Mouse (Mus musculus) forebrain, embryonic 15.5 days (tissue): ENCODE measurements around the gene Tubb4b. TPM values are rescaled to one million over a fixed set of nuclear protein-coding genes. Genes with fewer than 3 reads are reported as not detected.

Source experiments
- ATAC-seq: fragments of 200-750 bp; cut with Nextera tagmentation; replicated peaks from 2 replicates; pipeline ENCODE4 v1.8.0; 2017; ENCODE audit warnings: mild to moderate bottlenecking, moderate TSS enrichment, moderate library complexity
- H3K27ac ChIP-seq: fragments of 300-500 bp; sonication (generic); replicated peaks from 2 replicates; pipeline ENCODE4 v1.5.1; 2015; ENCODE audit warnings: mild to moderate bottlenecking, inconsistent platforms
- H3K27me3 ChIP-seq: fragments of 300-500 bp; sonication (generic); 2 replicates; pipeline ENCODE4 v1.6.1; 2015; ENCODE audit warnings: inconsistent platforms
- H3K36me3 ChIP-seq: fragments of 300-500 bp; sonication (generic); 2 replicates; pipeline ENCODE4 v1.6.1; 2015; ENCODE audit warnings: mild to moderate bottlenecking, inconsistent platforms
- H3K4me1 ChIP-seq: fragments of 300-500 bp; sonication (generic); 2 replicates; pipeline ENCODE4 v1.6.1; 2015; ENCODE audit warnings: inconsistent platforms
- H3K4me2 ChIP-seq: fragments of 300-500 bp; sonication (generic); replicated peaks from 2 replicates; pipeline ENCODE4 v1.6.1; 2015; ENCODE audit warnings: mild to moderate bottlenecking, inconsistent platforms
- H3K4me3 ChIP-seq: fragments of 300-500 bp; sonication (generic); 2 replicates; pipeline ENCODE4 v1.5.1; 2015; ENCODE audit warnings: mild to moderate bottlenecking, inconsistent platforms
- H3K9ac ChIP-seq: fragments of 300-500 bp; sonication (generic); replicated peaks from 2 replicates; pipeline ENCODE4 v1.6.1; 2015; ENCODE audit warnings: mild to moderate bottlenecking, inconsistent platforms
- H3K9me3 ChIP-seq: fragments of 300-500 bp; sonication (generic); 2 replicates; pipeline ENCODE4 v1.6.1; 2016; ENCODE audit warnings: inconsistent platforms
- WGBS: fragments of 180-500 bp; shearing (Covaris S2); methylation state at CpG from one replicate; pipeline ENCODE4 v1.1.7; 2015; ENCODE audit warnings: mixed read lengths; 5-methylcytosine and 5-hydroxymethylcytosine counted together
- polyA plus RNA-seq: library from polyadenylated mRNA; unstranded; fragments of >200 nt; fragmentation: Nextera tagmentation; extraction: Ambion mirVana; gene quantifications from 2 replicates; pipeline ENCODE4 v1.2.1, GENCODE M21; 2015

Tubb4b gene
- polyA plus RNA-seq, 1 experiment from 2014 or later: 409 TPM

GRCm38 (mm10) chr2:25230581-25230980, 6.1 kb upstream of the Tubb4b start:
- Histone ChIP-seq H3K9me3 (no peaks in the 10 kb centered on the region), H3K27ac (no peak overlapping the region), H3K4me2 (no peak overlapping the region), H3K4me1 (peaks cover 13% of the 10 kb centered on the region), H3K4me3 (no peak overlapping the region), H3K27me3 (no peaks in the 10 kb centered on the region), H3K9ac (no peak overlapping the region), H3K36me3 (no peaks in the 10 kb centered on the region)
- ATAC-seq: no peak
- 90% methylated on average over 7 of the region's 7 CpGs for WGBS

DNA sequence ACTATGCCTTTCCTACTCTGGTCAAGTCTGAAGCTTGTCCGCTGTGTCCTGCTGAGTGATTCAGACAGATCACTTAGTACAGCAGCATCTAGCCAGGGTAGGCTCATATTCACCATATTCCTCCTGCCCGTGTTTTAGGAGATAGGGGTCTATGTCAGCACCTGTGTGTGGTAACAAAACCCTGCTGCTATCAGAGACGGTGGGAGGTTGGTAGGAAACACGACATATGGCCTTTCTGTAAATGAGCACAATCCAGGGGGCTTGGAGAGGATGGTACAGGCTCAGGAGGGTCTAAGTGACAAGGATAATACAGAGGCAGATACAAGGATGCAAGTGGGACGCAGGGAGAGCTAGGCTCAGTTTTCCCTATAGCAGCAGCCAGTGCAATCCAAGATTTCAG, 5.1 kb upstream of the Tubb4b start:
- no peak overlapping the region for H3K9ac ChIP-seq
- H3K27me3 ChIP-seq: no peaks in the 10 kb centered on the region
- H3K4me1 ChIP-seq: peaks cover 17% of the 10 kb centered on the region
- ATAC-seq: no peak
- H3K4me3 ChIP-seq: no peak overlapping the region
- 82% methylated on average over 5 of the region's 5 CpGs for WGBS
- no peak overlapping the region for H3K27ac ChIP-seq
- no peaks in the 10 kb centered on the region for H3K36me3 ChIP-seq
- H3K4me2 ChIP-seq: no peak overlapping the region
- H3K9me3 ChIP-seq: no peaks in the 10 kb centered on the region

DNA sequence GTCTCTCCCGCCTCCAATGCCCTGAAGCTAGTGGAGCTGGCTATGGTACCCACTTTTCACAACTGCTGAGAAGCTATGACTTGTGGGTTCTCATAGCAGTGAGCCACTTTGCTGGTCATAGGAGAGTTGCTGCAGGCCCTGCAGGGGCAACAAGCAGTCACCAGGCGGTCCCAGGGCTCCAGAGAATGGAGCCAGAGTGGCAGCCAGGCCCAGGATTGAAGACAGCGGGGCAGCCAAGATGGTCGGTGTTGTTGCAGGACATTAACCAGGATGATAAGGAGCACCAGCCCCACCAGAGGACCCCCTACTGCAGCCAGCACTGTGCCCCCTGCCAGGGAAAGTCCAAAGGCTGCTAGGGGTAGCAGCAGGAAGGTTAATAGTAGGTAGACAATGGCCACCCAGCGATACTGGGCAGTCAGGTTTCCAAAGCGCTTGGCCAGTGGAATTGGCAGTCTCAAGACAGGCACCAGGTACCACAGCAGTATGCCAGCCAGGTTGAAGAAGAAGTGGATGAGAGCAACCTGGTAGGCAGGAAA, 4.6 kb upstream of the Tubb4b start:
- H3K4me3 ChIP-seq: no peak overlapping the region
- H3K27ac ChIP-seq: 0 out of 2 replicates have a peak overlapping the region, but pooled peaks have one; percentile 72

GRCm38 (mm10) chr2:25228431-25228889, 4.0 kb upstream of the Tubb4b start:
- peak overlapping the region; percentile 72 for H3K27ac ChIP-seq
- H3K36me3 ChIP-seq: no peaks in the 10 kb centered on the region
- peak overlapping the region; percentile 26; the same call in 1 of the 2 replicates for H3K9ac ChIP-seq
- H3K4me3 ChIP-seq: peak overlapping the region; percentile 16
- WGBS: under 1% methylated on average over 7 of the region's 7 CpGs
- ATAC-seq: no peak
- no peaks in the 10 kb centered on the region for H3K9me3 ChIP-seq
- no peaks in the 10 kb centered on the region for H3K27me3 ChIP-seq
- peaks cover 21% of the 10 kb centered on the region for H3K4me1 ChIP-seq
- peak overlapping the region; percentile 36 for H3K4me2 ChIP-seq

More for the DNA sequence above, 4.6 kb upstream of the Tubb4b start:
- WGBS: 71% methylated on average over 6 of the region's 6 CpGs
- Histone ChIP-seq H3K9me3 (no peaks in the 10 kb centered on the region), H3K4me2 (peak overlapping the region; percentile 36; the same call in 1 of the 2 replicates), H3K36me3 (no peaks in the 10 kb centered on the region), H3K4me1 (peaks cover 17% of the 10 kb centered on the region), H3K27me3 (no peaks in the 10 kb centered on the region), H3K9ac (no peak overlapping the region)
- ATAC-seq: no peak

DNA sequence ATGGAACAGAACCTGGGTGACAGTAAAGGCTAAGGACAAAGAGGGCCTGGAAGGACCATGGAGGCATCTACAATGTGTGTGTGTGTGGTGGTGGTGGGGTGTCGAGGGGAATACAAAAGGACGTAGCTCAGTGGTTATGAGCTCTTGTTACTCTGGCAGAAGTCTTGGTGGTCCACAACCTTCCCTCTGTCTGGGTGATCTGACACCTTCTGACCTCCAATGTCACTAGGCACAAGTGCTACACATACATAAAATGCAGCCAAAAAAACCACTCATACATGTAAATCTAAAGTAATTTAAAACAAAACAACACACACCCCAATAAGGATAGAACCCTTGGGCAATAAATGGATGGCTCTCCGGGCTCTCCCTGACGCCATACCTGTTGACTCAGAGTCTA, 2.9 kb upstream of the Tubb4b start:
- no peak overlapping the region for H3K27ac ChIP-seq

DNA sequence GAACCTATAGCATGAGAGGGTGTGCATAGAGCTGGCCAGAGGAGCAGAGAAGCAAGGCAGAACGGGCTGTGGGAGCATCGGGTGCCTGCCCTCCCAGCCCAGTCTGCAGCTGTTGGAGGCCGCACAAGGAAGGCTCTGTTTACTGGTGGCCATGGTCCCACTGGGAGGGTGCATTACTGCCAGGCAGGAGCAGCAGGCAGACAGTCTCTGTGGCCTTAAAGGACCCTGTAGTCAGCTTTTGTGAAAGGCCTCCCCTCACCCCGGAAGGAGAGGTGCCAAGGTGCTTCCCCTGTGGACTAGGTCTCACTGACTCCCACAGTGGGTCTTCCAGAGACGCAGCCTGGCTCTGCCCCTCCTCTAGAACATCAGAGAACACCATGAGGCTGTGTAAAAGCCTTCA, 2.4 kb upstream of the Tubb4b start:
- H3K4me3 ChIP-seq: no peak overlapping the region
- no peak overlapping the region for H3K27ac ChIP-seq
- peaks cover 1% of the 10 kb centered on the region; the same call in 1 of the 2 replicates for H3K36me3 ChIP-seq
- no peaks in the 10 kb centered on the region for H3K9me3 ChIP-seq
- no peak overlapping the region for H3K4me2 ChIP-seq
- no peak for ATAC-seq
- WGBS: 87% methylated on average over 5 of the region's 5 CpGs
- no peak overlapping the region for H3K9ac ChIP-seq
- H3K4me1 ChIP-seq: peaks cover 25% of the 10 kb centered on the region
- no peaks in the 10 kb centered on the region for H3K27me3 ChIP-seq

More for the DNA sequence above, 2.9 kb upstream of the Tubb4b start:
- 92% methylated on average over 4 of the region's 4 CpGs for WGBS
- H3K9me3 ChIP-seq: no peaks in the 10 kb centered on the region
- no peak for ATAC-seq
- no peak overlapping the region for H3K4me2 ChIP-seq
- H3K27me3 ChIP-seq: no peaks in the 10 kb centered on the region
- peaks cover 25% of the 10 kb centered on the region for H3K4me1 ChIP-seq
- no peak overlapping the region for H3K9ac ChIP-seq
- no peaks in the 10 kb centered on the region for H3K36me3 ChIP-seq
- H3K4me3 ChIP-seq: no peak overlapping the region

DNA sequence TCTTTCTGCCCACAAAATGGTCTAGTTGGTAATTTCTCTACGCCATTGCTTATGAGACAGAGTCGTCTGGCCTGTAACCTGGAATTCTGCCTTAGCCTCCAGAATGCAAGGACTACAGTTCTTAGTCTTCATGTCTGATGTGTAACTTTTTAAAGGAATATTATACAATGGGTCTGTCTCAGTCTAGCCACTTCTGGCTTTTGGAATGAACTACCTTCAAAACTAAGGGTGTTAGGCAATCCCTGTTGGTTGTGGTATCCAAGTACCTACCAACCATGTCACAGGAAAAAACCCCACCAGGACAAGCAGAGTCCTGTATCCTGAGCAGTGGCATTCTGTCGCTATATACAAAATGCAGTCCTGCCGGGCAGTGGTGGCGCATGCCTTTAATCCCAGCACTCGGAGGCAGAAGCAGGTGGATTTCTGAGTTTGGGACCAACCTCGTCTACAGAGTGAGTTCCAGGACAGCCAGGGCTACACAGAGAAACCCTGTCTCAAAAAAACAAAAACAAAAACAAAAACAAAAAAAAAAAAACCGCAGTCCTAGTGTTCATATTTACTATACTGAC, 1.4 kb upstream of the Tubb4b start:
- no peaks in the 10 kb centered on the region for H3K27me3 ChIP-seq
- peak overlapping the region; percentile 69; the same call in 1 of the 2 replicates for H3K4me3 ChIP-seq
- peaks cover 4% of the 10 kb centered on the region; the same call in 1 of the 2 replicates for H3K36me3 ChIP-seq
- H3K27ac ChIP-seq: peak overlapping the region; percentile 99
- H3K4me1 ChIP-seq: peaks cover 25% of the 10 kb centered on the region
- WGBS: 77% methylated on average over 8 of the region's 8 CpGs
- peak overlapping the region; percentile 45 for H3K4me2 ChIP-seq
- no peak for ATAC-seq
- H3K9ac ChIP-seq: 0 out of 2 replicates have a peak overlapping the region, but pooled peaks have one; percentile 69
- no peaks in the 10 kb centered on the region for H3K9me3 ChIP-seq

GRCm38 (mm10) chr2:25224766-25225752, 557 bp upstream of the Tubb4b start:
- H3K4me3 ChIP-seq: peak overlapping the region; percentile 69
- 1% methylated on average over 41 of the region's 41 CpGs for WGBS

GRCm38 (mm10) chr2:25223681-25224491, 616 bp downstream of the Tubb4b start:
- Histone ChIP-seq H3K27me3 (no peaks in the 10 kb centered on the region), H3K4me2 (peak overlapping the region; percentile 81), H3K4me3 (peak overlapping the region; percentile 69), H3K9ac (peak overlapping the region; percentile 69), H3K27ac (peak overlapping the region; percentile 90), H3K9me3 (no peaks in the 10 kb centered on the region), H3K4me1 (peaks cover 24% of the 10 kb centered on the region), H3K36me3 (peaks cover 4% of the 10 kb centered on the region; the same call in 1 of the 2 replicates)
- no peak for ATAC-seq
- WGBS: 3% methylated on average over 52 of the region's 53 CpGs

More at GRCm38 (mm10) chr2:25224766-25225752, 557 bp upstream of the Tubb4b start:
- Histone ChIP-seq H3K4me2 (peak overlapping the region; percentile 45), H3K9ac (peak overlapping the region; percentile 69), H3K9me3 (no peaks in the 10 kb centered on the region), H3K27me3 (no peaks in the 10 kb centered on the region), H3K4me1 (peaks cover 25% of the 10 kb centered on the region), H3K27ac (peak overlapping the region; percentile 99), H3K36me3 (peaks cover 4% of the 10 kb centered on the region; the same call in 1 of the 2 replicates)
- ATAC-seq: peak; percentile 98

GRCm38 (mm10) chr2:25221331-25221772, 3.1 kb downstream of the Tubb4b start:
- H3K4me1 ChIP-seq: peaks cover 17% of the 10 kb centered on the region
- no peaks in the 10 kb centered on the region for H3K9me3 ChIP-seq
- ATAC-seq: no peak
- H3K27ac ChIP-seq: no peak overlapping the region
- 78% methylated on average over 5 of the region's 5 CpGs for WGBS
- no peaks in the 10 kb centered on the region for H3K27me3 ChIP-seq
- no peak overlapping the region for H3K4me3 ChIP-seq
- no peak overlapping the region for H3K9ac ChIP-seq
- no peak overlapping the region for H3K4me2 ChIP-seq
- H3K36me3 ChIP-seq: peaks cover 4% of the 10 kb centered on the region; the same call in 1 of the 2 replicates

GRCm38 (mm10) chr2:25218445-25218844, 6.1 kb downstream of the Tubb4b start, which contains the start of gene Fam166a:
Gene Fam166a (plus strand): TSS chr2:25218745.
- Histone ChIP-seq H3K36me3 (peaks cover 4% of the 10 kb centered on the region; the same call in 1 of the 2 replicates), H3K27me3 (no peaks in the 10 kb centered on the region), H3K4me2 (no peak within 1 kb of the TSS), H3K9me3 (no peaks in the 10 kb centered on the region), H3K4me3 (no peak within 1 kb of the TSS), H3K9ac (no peak within 1 kb of the TSS), H3K27ac (no peak within 1 kb of the TSS), H3K4me1 (peaks cover 4% of the 10 kb centered on the region)
- ATAC-seq: no peak
